Mouse (Mus musculus) T-helper 2 cell (primary cell): ENCODE data around the gene Trim75.
"Not testable (repeated sequence)": the region's sequence is repeated elsewhere in the genome, so short reads cannot be mapped to it uniquely, and the experiment has no call there.

Source experiments
- in situ Hi-C: fragments of 300-600 bp; cut with MboI, MseI; formaldehyde crosslinking; loops from one replicate; pipeline ENCODE4 v1.15.1; 2025; ENCODE audit warnings: high pct_unique_total_duplicates

The Trim75 gene

DNA sequence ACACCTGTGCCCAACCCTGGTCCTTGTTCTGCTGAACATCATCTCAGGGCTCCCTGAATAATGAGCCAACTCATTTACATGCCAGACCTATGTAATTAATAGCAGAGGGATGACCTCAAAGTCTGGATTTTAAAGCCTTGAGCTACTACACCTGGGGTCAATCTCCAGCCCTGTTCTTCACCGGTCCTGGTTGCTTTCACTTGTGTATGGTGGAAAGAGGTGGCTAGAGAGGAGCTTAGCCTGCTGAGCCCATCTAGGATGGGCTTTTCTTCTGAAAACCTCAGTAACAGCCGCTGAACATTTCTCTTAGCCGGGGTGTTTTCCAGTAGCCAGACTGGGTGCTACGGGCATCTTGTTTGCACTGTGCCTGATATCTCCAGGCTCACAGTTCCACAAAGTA is at the start of gene Trim75:
TSS of gene Trim75 (minus strand) at position 101 of the 400 bp plus-strand sequence.
- in situ Hi-C loops, result no loop called here

DNA sequence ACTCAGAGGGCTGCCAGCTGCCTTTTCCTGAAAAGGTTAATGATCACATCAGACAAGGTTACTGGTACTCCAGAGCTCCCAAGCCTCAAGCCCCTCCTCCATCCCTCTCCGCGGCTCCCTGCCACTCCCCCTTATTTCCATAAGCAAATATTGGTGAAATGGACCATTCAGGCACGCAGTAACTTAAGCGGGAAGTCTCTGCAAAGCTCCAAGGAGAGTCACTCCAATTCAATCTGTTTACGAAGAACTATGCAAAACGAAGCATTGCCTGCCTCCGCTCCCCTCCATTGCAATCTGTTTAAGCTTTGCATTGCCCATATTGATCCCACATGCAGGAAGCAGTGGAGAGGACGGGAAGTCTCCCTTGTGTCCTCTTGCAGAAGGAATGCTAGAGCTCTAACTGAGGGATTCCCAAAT is 49.5 kb upstream of the Trim75 start, which contains the start of gene Apela:
TSS of gene Apela (minus strand) at position 220 of the 417 bp plus-strand sequence.
- in situ Hi-C loops, result no loop called here

DNA sequence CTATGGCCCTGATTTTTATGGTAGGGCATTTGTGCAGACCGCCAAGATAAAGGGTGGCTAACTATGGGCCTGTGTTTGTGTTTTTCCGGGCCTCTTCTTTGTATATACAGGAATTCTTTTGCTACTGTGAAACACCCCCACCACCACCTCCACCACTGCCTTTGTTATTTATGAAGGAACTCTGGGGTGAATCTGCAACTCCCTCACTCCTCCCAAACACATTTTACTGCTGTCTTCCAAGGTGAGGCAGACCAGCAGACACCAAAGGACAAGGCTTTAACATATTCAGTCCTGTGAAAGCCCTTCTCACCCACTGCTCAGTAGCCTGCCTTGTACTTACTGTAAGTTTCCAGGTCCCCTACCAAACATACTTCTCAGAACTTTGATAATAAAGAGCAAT is 46.5 kb upstream of the Trim75 start:
- in situ Hi-C loops, result no loop called here

DNA sequence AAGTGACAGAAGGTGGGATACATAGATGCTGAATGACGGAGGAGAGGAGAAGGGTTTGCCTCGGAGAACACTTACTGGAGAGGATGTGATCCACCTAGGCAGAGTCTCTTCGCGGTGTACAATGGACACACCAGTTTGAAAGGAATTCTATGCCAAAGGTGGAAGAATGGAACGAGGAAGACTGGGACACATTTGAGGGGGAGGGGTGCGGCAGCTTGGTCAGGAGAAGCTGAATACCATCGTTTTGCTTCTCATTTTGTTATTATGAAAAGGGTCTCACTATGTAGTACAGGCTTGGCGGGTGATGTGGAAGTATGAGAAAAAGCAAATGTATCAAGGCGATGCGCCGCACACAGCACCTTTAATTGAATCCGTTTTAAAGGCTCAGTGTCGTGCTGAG is 45.4 kb upstream of the Trim75 start:
- in situ Hi-C loops, result no loop called here

DNA sequence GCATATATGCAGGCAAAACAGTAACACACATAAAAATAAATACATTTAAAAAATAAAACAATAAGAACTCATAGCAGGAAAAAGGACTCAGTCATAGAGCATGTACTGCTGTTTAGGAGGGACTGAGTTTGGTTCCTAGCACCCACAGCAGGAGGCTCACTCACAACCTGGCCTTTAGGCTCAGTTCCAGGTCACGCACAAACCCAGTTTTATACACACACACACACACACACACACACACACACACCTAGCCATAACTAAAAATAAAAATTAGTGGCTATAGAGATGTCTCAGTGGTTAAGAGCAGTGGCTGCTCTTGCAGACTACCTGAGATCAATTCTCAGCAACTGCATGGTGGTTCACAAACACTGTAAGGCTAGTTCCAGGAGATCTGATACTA is 44.5 kb upstream of the Trim75 start:
- in situ Hi-C loops, result no loop called here

DNA sequence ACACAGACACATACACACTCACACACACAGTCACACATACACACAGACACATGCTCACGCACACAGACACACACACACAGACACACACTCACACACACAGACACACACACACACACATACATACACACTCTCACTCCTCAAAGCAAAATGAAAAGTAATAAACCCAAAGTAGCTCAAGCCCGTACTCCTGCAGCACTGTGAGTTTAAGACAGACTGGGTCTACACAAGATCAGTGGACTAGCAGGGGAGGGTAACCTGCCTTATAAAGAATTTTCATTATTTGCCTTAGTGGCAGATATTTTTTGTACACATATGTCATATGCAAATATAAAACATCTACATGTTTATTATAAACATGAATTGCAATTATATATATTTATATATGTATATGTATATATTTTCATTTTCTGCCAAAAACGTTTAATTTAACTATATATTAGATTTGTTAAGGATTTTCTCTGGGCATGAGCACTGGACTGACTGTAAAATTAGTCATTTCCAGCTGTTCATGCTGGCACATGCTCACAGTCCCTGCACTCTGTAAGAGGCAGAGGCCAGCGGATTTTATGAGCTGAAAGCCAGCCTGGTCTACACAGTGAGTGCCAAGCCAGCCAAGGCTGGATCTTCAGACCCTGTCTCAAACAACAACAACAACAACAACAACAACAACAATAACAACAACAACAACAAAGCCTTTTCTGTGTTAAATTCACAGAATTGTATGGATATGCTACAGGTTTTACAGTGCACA is 43.3 kb upstream of the Trim75 start:
- in situ Hi-C loops, result no loop called here

DNA sequence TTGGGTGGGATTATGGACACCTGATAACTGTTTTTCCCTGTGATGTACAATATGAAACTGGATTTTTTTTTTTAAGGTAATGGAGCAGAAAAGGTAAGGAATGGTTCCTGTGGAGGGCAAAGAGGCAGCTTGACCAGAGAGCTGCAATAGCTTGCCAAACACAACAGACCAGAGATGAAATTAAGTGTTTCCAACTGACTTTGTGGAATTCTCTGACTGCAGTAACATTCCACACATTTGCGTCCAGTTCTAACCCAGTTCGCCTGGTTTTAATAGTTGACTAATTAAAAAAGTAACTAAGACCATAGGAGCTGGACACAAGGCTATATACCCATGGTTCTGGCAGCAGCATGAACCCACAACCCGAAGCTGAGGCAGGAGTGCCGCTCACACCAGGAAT is 42.1 kb upstream of the Trim75 start:
- in situ Hi-C loops, result no loop called here

DNA sequence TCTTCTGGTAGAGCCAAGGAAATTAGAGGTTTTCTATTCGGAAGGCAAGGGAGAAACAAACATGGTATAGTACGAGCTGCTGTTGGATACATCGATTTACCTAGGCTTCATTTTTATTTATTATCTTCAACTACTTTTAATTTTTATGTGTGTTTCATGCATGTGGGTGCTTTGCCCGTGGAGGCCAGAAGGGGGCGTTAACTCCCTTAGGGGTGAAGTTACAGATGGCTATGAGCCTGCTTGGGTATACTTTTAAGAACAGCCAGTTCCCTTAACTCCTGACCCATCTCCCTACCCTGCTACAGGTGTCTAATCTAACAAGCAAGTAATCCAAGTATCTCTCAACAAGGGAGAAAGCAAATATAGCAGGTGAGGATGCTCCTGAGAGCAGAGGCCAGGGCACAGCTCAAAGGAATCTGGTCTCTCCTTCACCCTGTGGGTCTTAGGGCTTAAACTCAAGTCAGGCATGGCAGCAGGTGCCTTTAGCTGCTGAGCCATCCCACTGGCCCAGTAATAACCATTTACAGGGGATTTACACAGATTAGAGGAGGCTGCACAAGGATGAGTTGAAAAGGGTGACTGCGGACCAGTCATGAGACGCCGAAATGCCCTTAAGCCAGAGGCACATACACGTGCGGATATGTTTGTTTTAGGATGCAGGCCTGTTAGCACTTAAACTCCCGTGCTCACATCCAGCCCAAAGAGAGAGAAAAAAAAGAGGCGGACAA is 41.5 kb upstream of the Trim75 start:
- in situ Hi-C loops, result no loop called here

DNA sequence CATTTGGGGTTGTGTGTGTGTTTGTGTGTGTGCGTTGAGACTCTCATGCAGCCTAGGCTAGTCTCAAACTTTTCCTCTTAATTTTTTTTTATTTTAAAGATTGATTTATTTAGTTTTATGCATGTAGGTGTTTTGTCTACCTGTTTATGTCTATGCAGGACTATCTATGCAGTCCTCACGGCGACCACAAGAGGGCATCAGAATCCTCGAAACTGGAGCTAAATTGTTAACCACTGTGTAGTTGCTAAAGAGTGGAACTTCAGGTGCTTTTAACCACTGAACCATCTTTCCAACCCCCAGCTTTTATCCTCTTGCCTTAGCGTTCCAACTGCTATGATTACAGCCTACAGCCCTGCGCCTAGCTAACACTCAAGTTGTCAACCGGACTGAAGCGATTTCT is 34.9 kb upstream of the Trim75 start:
- in situ Hi-C loops, result no loop called here

DNA sequence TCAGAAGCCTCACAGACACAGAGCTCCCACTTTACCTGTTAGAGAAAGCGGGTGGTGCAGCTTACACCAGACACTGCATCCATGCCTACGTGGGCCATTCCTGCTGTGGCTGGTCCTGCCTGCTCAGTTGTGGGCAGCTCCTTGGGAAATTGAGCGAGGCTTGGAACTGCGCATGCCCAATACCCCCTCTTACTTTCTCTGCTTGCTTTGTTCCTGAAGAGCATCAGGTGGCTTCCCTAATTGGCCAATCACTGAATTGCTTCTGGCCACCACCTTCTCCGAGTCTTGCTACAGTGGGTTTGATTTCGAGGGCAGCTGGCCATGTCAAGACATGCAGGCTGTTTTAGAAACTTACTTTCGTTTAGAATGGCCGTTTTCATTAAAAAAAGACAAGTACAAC is 30.8 kb upstream of the Trim75 start, which contains the start of the genes Trim61 and Trim60:
TSS of gene Trim61 (minus strand) at position 101 of the 400 bp plus-strand sequence.
TSS of gene Trim60 (minus strand) at position 162 of the 400 bp plus-strand sequence.
- in situ Hi-C loops, result no loop called here

DNA sequence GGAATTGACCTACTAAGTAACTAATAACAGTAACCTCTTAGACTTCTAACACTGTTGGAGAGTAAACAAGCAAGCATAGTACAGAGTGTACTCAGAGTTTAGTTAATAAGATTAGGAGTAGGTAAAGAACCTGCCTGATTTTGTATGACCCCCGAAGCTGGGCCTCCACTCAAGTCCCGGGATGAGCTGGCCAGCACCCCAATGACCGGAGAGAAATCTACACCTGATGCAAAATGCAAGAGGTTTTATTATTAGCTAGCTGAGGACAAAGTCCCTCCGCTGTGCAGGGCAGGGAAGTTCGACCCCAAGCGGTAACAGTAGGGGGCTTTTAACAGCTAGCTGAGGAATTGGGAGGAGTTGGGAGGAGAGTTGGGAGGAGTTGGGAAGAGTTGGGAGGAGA is 20.0 kb upstream of the Trim75 start:
- in situ Hi-C loops, result not testable (repeated sequence)

DNA sequence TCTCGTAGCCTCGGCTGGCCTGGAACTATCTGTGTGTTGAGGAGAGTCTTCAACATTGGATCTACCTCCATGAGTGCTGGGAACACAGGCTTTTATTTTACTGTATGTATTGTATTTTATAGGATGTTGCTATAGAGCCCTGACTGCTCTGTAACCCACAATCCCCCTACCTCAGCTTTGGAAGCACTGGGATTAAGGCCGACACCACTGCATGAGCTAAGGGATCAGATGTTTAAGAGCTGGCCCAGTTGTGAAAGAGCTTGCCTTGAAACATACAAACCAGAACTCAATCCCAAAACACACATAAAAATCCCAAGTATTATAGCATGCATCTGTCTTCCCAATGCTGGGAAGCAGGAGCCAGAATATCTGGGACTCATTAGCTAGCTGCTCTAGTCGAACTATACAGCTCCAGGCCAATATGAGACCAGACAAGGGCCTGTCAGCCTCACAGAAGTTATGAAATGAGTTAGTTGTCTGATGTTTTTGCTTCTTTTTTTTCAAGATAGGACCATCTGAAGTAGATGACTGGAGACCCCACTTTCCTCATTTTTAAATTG is 11.3 kb upstream of the Trim75 start:
- in situ Hi-C loops, result no loop called here

DNA sequence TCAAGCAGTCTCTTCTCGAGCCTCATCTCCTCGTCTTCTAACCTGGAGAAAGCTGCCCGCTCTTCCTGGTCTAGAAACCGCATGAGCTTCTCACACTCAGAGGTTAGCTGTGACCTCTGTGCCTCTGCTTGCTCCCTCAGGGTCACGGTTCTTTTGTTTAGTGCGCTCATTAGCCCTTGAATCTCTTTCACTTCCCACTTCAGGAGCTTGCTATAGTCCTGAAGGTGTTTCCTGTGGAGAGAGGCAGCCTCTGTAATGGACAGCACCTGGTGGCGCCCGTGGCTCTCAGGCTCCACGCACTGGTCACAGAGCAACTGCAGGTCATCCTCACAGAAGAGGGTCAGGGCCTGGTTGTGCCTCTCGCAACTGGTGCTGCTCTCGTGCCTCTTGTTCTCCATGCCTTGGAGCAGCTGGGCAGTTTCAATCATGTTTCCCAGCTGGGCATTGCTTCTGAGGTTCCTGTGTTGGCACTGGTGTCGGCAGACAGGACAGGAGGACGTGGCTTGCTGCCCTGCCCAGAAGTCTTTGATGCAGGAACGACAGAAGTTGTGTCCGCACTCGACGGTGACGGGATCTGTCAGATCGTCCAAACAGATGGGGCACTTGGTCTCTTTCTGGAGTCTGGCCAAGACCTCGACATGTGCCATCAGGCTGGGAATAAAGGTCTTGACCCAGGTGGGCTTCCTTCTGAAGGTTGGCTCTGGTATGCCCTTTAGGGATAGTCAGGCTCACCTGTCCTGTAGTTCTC is 4.3 kb downstream of the Trim75 start:
- in situ Hi-C loops, result no loop called here

DNA sequence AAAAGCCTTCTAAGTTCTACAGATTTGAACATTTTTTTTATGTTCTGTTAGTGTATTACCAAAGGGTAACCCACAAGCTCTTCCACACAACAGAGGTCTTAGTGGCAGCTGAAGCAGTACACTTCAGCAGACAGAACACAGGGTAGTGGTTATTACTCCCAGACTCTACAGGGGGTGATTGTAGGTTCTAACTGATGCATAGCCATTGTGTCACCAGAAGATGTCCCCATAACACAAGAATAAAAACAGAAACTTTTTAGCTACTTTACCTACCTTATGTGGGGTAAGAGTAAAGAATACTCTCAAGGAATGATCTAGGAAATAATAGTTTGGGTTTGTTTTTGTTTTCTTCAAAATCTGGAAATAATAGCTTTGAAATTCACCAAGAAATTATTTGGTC is 24.8 kb downstream of the Trim75 start:
- in situ Hi-C loops, result no loop called here

DNA sequence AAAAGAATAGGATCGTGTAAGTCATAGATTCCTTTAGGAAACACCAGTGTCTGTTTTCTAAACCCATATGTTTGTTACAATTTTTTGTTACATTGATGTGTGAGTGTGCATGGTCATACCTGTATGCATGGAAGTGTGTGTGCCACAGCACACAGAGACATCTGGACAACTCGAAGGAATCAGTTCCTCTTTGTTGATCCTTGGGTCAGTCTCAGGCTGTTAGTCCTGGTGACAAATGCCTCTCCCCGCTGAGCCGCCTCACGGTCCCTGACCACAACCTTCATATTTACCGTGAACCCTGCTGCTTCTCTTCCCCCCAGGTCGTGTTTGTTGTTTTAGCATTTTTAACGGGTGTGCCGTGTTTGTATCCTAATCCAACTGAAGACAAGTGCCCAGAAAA is 28.6 kb downstream of the Trim75 start:
- in situ Hi-C loops, result no loop called here

DNA sequence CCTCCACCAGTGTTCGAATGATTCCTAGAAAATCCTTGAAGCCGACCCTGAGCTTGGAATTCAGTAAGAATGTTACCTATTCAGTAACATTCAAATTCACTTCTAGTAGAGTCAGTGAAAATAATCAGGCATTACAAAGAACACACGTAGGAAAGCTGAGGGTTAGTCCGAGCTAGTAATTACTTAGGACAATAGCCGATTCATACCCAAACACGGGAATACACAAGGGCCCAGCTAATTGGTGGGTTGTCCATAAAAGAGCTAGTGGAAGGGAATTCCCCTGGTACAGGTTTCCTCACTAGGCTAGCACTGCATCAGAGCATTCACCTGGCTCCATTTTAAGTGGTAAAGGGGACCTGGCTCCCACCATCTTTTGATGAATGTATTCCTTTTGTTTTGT is 35.5 kb downstream of the Trim75 start:
- in situ Hi-C loops, result no loop called here

DNA sequence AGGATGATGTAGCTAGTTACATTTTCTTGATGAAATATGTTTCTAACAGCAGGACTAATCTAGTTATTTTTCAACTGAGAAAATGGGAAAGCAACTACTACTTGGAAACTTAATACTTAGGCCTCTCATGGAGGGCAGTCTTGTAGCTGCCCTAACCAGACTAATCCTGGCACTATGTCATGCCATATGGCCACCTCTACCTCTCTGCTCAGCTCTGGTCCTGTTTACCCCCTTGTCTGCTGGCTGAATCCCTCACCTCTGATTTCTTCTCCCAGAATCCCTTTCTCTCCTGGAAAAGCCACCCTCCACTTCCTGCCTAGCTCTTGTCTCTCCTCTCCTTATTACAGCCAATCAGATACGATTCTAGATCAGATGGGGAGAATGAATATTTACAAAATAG is 39.3 kb downstream of the Trim75 start:
- in situ Hi-C loops, result no loop called here

DNA sequence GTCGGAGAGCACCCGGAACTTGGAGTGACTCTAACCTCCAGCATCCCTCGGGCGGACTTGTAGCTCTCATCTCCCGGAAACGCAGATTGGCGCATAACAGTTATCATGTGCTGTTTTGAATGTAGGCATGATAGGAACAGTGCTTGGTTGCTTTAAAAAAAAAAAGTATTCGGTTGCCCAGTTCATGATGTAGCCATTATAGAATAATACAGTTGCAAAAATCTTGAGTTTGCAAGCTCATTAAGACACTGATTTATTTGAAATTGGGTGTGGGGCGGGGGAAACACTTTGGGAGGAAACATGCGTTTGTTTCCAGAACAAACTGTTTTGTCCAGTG is 40.0 kb downstream of the Trim75 start:
- in situ Hi-C loops, result no loop called here

DNA sequence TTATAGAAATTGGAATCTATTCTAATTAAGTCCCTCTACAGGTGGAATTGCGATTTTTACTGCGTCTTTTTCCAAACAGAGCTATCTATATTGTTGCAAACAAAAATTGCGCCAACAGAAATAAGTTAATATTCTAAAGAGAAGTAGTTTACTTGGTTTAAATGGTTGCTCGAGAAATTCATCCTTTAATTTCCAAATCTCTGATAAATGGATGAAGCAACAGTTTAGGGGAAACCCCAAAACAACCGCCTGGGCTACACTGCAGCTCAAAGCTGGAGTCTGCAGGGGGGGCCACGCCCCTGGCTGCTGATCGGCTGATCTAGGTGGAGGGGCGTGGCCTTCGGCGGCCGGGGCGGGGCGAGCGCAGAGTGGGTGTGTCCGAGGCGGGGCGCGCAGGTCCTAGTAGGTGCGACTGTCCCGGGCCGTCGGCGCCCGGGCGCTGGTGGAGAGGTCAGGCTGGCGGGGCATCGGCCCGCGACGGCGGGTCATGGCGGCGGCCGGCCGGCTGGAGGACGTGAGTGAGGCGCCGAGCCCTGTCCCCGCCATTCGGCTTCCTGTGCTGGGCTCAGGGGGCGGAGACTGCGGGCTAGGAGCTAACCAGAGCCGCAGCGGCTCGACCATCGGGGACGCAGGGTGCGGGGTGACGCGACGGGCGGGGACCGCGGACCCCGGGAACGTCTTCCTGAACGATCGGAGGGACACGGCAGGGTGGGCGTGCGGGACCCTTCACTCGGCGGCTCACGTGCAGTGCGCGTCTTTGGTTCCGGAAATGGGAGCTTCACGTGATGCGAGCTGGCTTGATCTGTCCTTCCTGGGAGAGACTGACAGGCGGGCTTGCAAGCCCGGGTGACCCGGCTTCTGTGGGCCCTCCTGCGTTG is 40.6 kb downstream of the Trim75 start, which contains the start of gene Tmem192:
TSS of gene Tmem192 (plus strand) at position 366 of the 878 bp plus-strand sequence.
- in situ Hi-C loops, result no loop called here

DNA sequence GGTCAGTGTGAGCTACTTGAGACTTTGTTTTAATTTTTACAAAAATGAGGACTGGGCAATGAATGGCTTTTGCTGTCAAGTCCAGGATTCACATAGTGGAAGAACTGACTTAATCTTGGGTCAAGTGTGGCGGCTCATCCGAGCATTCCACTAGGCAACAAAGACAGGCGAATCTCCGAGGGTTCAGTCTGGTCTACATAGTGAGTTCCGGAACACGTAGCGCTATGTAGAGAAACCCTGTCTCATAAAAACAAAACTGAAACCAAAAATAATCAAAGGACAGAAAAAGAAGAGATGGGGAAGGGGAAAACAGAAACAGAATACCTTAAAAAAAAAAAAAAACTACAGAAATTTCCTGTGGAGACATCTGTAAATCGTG is 41.2 kb downstream of the Trim75 start:
- in situ Hi-C loops, result no loop called here

DNA sequence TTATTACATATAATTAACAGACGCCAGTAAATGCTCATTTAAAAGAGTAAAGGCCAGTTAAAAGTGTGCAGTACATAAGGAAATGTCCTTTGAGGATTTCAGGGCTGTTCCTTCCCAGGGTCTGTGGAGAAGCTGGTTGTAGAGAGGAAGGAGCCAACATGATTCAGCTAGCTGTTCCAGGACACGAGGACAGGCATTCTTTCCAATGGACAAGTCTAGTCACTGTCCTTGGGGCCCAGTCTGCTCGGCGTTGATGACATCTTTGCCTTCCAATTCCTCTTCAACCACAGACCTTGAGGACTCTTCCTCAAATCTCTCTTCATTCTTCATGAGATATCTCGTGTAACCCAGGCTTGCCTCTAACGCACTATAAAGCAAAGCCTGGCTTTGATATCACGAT is 42.0 kb downstream of the Trim75 start:
- in situ Hi-C loops, result no loop called here
